In the genomic region with DNA sequence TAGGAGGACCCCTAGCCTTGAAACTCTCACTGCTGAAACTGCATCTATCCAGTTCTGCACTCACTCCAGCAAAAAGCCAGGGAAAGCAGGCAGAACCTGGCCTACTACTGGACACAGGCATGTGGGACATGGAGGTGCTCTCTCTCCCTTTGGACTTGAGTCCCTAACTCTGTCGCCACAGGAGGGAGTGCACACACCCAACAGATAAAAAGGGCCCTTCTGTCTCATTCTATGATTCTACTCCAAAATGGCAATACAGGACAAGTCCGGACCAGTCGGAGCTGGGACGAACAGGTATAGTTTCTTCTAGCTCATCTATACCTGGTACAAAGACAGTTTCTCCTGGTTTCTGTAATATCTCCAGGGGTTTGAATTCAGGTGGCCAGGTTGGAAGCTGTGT, we compare ENCODE assay signal across 11 mouse cellular contexts. TPM values are rescaled to one million over a fixed set of nuclear protein-coding genes. Genes with fewer than 3 reads are reported as not detected.
DNase-seq lines count a peak whose midpoint lies in the region; ATAC-seq and TF ChIP-seq lines count a peak whose summit lies in the region.
"Had no signal": no experiment of that assay in that cellular context is flagged by ENCODE, and none has a peak within 500 bp of the region (broad histone marks: within the 10 kb centered on the region; RNA-seq: fewer than 3 reads in every experiment).

No protein-coding gene starts in this region.

- H3K27me3 ChIP-seq in kidney, embryonic 16.5 days (ENCODE audit: insufficient read depth, low read length), result no peaks in the 10 kb centered on the region
- H3K27me3 ChIP-seq in embryonic facial prominence, embryonic 13.5 days, result no peaks in the 10 kb centered on the region
- no peaks in the 10 kb centered on the region for H3K27me3 ChIP-seq in intestine, embryonic 16.5 days (replicated peaks; ENCODE audit: control insufficient read depth, insufficient read depth, low read length)
- no peaks in the 10 kb centered on the region for H3K27me3 ChIP-seq in myocyte (ENCODE audit: control insufficient read depth, insufficient read depth, insufficient read length)
- H3K27me3 ChIP-seq: Patski had no signal

- peaks cover 56% of the 10 kb centered on the region for H3K79me2 ChIP-seq in myocyte (ENCODE audit: control insufficient read depth, insufficient read depth)

- TF ChIP-seq POLR2A in myocyte (IDR thresholded peaks at IDR 0.05; ENCODE audit: insufficient read length, low read depth), result no peak

- no peak overlapping the region for H3ac ChIP-seq in myocyte (ENCODE audit: control insufficient read depth, insufficient read length)

- H3K9ac ChIP-seq in kidney, embryonic 16.5 days (replicated peaks; ENCODE audit: low read length), result peak overlapping the region; percentile 24; the same call in 1 of the 2 replicates
- peak overlapping the region; percentile 90 for H3K9ac ChIP-seq in embryonic facial prominence, embryonic 13.5 days
- peak overlapping the region; percentile 96 for H3K9ac ChIP-seq in intestine, embryonic 16.5 days (ENCODE audit: low read depth, low read length)

- H3K36me3 ChIP-seq in kidney, embryonic 16.5 days (ENCODE audit: insufficient read depth, low read length), result peaks cover 49% of the 10 kb centered on the region
- H3K36me3 ChIP-seq in embryonic facial prominence, embryonic 13.5 days, result peaks cover 57% of the 10 kb centered on the region
- peaks cover 23% of the 10 kb centered on the region for H3K36me3 ChIP-seq in intestine, embryonic 16.5 days (ENCODE audit: control insufficient read depth, insufficient read depth, low read length)
- peaks cover 42% of the 10 kb centered on the region for H3K36me3 ChIP-seq in myocyte (ENCODE audit: control insufficient read depth, insufficient read depth)

- peaks cover 35% of the 10 kb centered on the region for H3K4me1 ChIP-seq in kidney, embryonic 16.5 days (ENCODE audit: insufficient read depth, low read length)
- H3K4me1 ChIP-seq in embryonic facial prominence, embryonic 13.5 days, result peaks cover 43% of the 10 kb centered on the region
- H3K4me1 ChIP-seq in intestine, embryonic 16.5 days (ENCODE audit: control insufficient read depth, insufficient read depth, low read length), result peaks cover 37% of the 10 kb centered on the region

- no peak for ATAC-seq in kidney, embryonic 16.5 days (ENCODE audit: low FRiP score, low TSS enrichment)
- ATAC-seq in embryonic facial prominence, embryonic 13.5 days (ENCODE audit: insufficient number of reproducible peaks, insufficient read depth, low FRiP score, low TSS enrichment, low read depth), result no peak
- no peak for ATAC-seq in intestine, embryonic 16.5 days
- no peak for ATAC-seq in megakaryocyte-erythroid progenitor cell, adult 5-6 weeks (replicated peaks; ENCODE audit: low FRiP score, low TSS enrichment, poor library complexity, severe bottlenecking)
- ATAC-seq: Patski had no signal

- H3K4me3 ChIP-seq in kidney, embryonic 16.5 days (ENCODE audit: low read length), result peak overlapping the region; percentile 77; the same call in 1 of the 2 replicates
- peak overlapping the region; percentile 83 for H3K4me3 ChIP-seq in embryonic facial prominence, embryonic 13.5 days
- H3K4me3 ChIP-seq in intestine, embryonic 16.5 days (ENCODE audit: low read length), result peak overlapping the region; percentile 84
- peak overlapping the region; percentile 93 for H3K4me3 ChIP-seq in myocyte

- no peaks in the 10 kb centered on the region for H3K9me3 ChIP-seq in kidney, embryonic 16.5 days (ENCODE audit: low read length)
- no peaks in the 10 kb centered on the region for H3K9me3 ChIP-seq in embryonic facial prominence, embryonic 13.5 days
- H3K9me3 ChIP-seq in intestine, embryonic 16.5 days (ENCODE audit: control insufficient read depth, low read length), result no peaks in the 10 kb centered on the region

- no peak for DNase-seq in kidney, adult 8-10 months
- no peak for DNase-seq in thymus, postnatal 25 days
- no peak for DNase-seq in spleen, postnatal 36 days (ENCODE audit: low spot score in 2 of 2)
- DNase-seq: kidney, adult 18-20 months; thymus, adult 18-20 months had no signal

- H3K4me2 ChIP-seq in kidney, embryonic 16.5 days (replicated peaks; ENCODE audit: low read depth, low read length), result peak overlapping the region; percentile 86
- peak overlapping the region; percentile 80 for H3K4me2 ChIP-seq in embryonic facial prominence, embryonic 13.5 days
- H3K4me2 ChIP-seq in intestine, embryonic 16.5 days (ENCODE audit: low read depth, low read length), result peak overlapping the region; percentile 74
- peak overlapping the region; percentile 98 for H3K4me2 ChIP-seq in myocyte (ENCODE audit: low read depth)

- no peak overlapping the region for H3K27ac ChIP-seq in kidney, embryonic 16.5 days (ENCODE audit: low read length)
- H3K27ac ChIP-seq in embryonic facial prominence, embryonic 13.5 days, result no peak overlapping the region
- H3K27ac ChIP-seq in intestine, embryonic 16.5 days (ENCODE audit: low read length), result 0 out of 2 replicates have a peak overlapping the region, but pooled peaks have one; percentile 1

- WGBS in kidney, embryonic 16.5 days, result 84% methylated on average over 4 of the region's 4 CpGs
- 78% methylated on average over 4 of the region's 4 CpGs for WGBS in embryonic facial prominence, embryonic 13.5 days
- WGBS in intestine, embryonic 16.5 days, result 83% methylated on average over 4 of the region's 4 CpGs

TF ChIP-seq in myocyte, 11 proteins besides CTCF, POLR2A, EP300 and RAD21:
- TF ChIP-seq TCF12 (IDR thresholded peaks at IDR 0.05; ENCODE audit: insufficient read depth, poor library complexity, severe bottlenecking) (no peak), MYOD1 (IDR thresholded peaks at IDR 0.05; ENCODE audit: control insufficient read depth in 1 of 3, insufficient read length in 2 of 3, low read depth in 2 of 3) (no peak), MAX (IDR thresholded peaks at IDR 0.05; ENCODE audit: low read depth) (no peak), POLR2AphosphoS2 (IDR thresholded peaks at IDR 0.05; ENCODE audit: insufficient read length, low read depth) (no peak), MYOG (IDR thresholded peaks at IDR 0.05; ENCODE audit: control insufficient read depth in 1 of 3, insufficient read depth in 1 of 3, insufficient read length in 2 of 3, low read depth in 2 of 3) (no peak), E2F4 (IDR thresholded peaks at IDR 0.05; ENCODE audit: insufficient read depth) (no peak), REST (IDR thresholded peaks at IDR 0.05; ENCODE audit: insufficient read depth, insufficient read length) (no peak), USF1 (IDR thresholded peaks at IDR 0.05; ENCODE audit: low read depth) (no peak), SRF (IDR thresholded peaks at IDR 0.05; ENCODE audit: control insufficient read depth, insufficient read length, low read depth) (no peak)

RNA-seq across cellular contexts. Expression of gene Mettl23, which starts 2.3 kb away (rescaled TPM):
- 54.9 and 60.6 TPM in 2 replicates for polyA plus RNA-seq in kidney, embryonic 16.5 days (2015; fragmentation: Nextera tagmentation; extraction: Ambion mirVana)
- 78.6 and 84.4 TPM in 2 replicates for polyA plus RNA-seq in embryonic facial prominence, embryonic 13.5 days (2015; fragmentation: Nextera tagmentation; extraction: Ambion mirVana)
- polyA plus RNA-seq in intestine, embryonic 16.5 days (2015; fragmentation: Nextera tagmentation; extraction: Ambion mirVana), result 58.4 and 65.8 TPM in 2 replicates
- 34.0 TPM for polyA plus RNA-seq in myocyte (2012; fragmentation: generic; extraction: Trizol)
- 53.6 and 58.8 TPM in 2 replicates for total RNA-seq in megakaryocyte-erythroid progenitor cell, adult 5-6 weeks (2014; fragmentation: Nextera tagmentation)
- 47.2 and 48.2 TPM in 2 replicates for total RNA-seq in megakaryocyte-erythroid progenitor cell, adult 5-6 weeks (2017)

RNA-seq across cellular contexts. Expression of gene Jmjd6, which starts 2.5 kb away (rescaled TPM):
- 74.8 and 77.8 TPM in 2 replicates for polyA plus RNA-seq in kidney, embryonic 16.5 days (2015; fragmentation: Nextera tagmentation; extraction: Ambion mirVana)
- polyA plus RNA-seq in embryonic facial prominence, embryonic 13.5 days (2015; fragmentation: Nextera tagmentation; extraction: Ambion mirVana), result 73.4 and 77.7 TPM in 2 replicates
- 86.7 and 91.2 TPM in 2 replicates for polyA plus RNA-seq in intestine, embryonic 16.5 days (2015; fragmentation: Nextera tagmentation; extraction: Ambion mirVana)
- 55.1 TPM for polyA plus RNA-seq in myocyte (2012; fragmentation: generic; extraction: Trizol)
- total RNA-seq in megakaryocyte-erythroid progenitor cell, adult 5-6 weeks (2014; fragmentation: Nextera tagmentation), result 50.7 and 56.7 TPM in 2 replicates
- total RNA-seq in megakaryocyte-erythroid progenitor cell, adult 5-6 weeks (2017), result 43.5 and 49.5 TPM in 2 replicates

RNA-seq across cellular contexts. Expression of gene Mfsd11, which starts 11.5 kb away (rescaled TPM):
- 38.8 and 41.2 TPM in 2 replicates for polyA plus RNA-seq in kidney, embryonic 16.5 days (2015; fragmentation: Nextera tagmentation; extraction: Ambion mirVana)
- polyA plus RNA-seq in embryonic facial prominence, embryonic 13.5 days (2015; fragmentation: Nextera tagmentation; extraction: Ambion mirVana), result 42.6 and 45.6 TPM in 2 replicates
- polyA plus RNA-seq in intestine, embryonic 16.5 days (2015; fragmentation: Nextera tagmentation; extraction: Ambion mirVana), result 47.3 and 66.2 TPM in 2 replicates
- polyA plus RNA-seq in myocyte (2012; fragmentation: generic; extraction: Trizol), result 40.0 TPM
- total RNA-seq in megakaryocyte-erythroid progenitor cell, adult 5-6 weeks (2014; fragmentation: Nextera tagmentation), result 17.2 and 21.1 TPM in 2 replicates
- 7.2 and 20.1 TPM in 2 replicates for total RNA-seq in megakaryocyte-erythroid progenitor cell, adult 5-6 weeks (2017)

RNA-seq across cellular contexts. Expression of gene Srsf2, which starts 12.1 kb away (rescaled TPM):
- 729 and 742 TPM in 2 replicates for polyA plus RNA-seq in kidney, embryonic 16.5 days (2015; fragmentation: Nextera tagmentation; extraction: Ambion mirVana)
- 784 and 830 TPM in 2 replicates for polyA plus RNA-seq in embryonic facial prominence, embryonic 13.5 days (2015; fragmentation: Nextera tagmentation; extraction: Ambion mirVana)
- polyA plus RNA-seq in intestine, embryonic 16.5 days (2015; fragmentation: Nextera tagmentation; extraction: Ambion mirVana), result 389 and 590 TPM in 2 replicates
- polyA plus RNA-seq in myocyte (2012; fragmentation: generic; extraction: Trizol), result 145 TPM
- total RNA-seq in megakaryocyte-erythroid progenitor cell, adult 5-6 weeks (2014; fragmentation: Nextera tagmentation), result 740 and 930 TPM in 2 replicates
- total RNA-seq in megakaryocyte-erythroid progenitor cell, adult 5-6 weeks (2017), result 646 and 663 TPM in 2 replicates

RNA-seq across cellular contexts. Expression of gene Mxra7, which starts 12.9 kb away (rescaled TPM):
- 15.6 and 17.0 TPM in 2 replicates for polyA plus RNA-seq in kidney, embryonic 16.5 days (2015; fragmentation: Nextera tagmentation; extraction: Ambion mirVana)
- polyA plus RNA-seq in embryonic facial prominence, embryonic 13.5 days (2015; fragmentation: Nextera tagmentation; extraction: Ambion mirVana), result 19.6 and 19.7 TPM in 2 replicates
- 20.6 and 20.8 TPM in 2 replicates for polyA plus RNA-seq in intestine, embryonic 16.5 days (2015; fragmentation: Nextera tagmentation; extraction: Ambion mirVana)
- 126 TPM for polyA plus RNA-seq in myocyte (2012; fragmentation: generic; extraction: Trizol)
- not detected in 2 replicates for total RNA-seq in megakaryocyte-erythroid progenitor cell, adult 5-6 weeks (2014; fragmentation: Nextera tagmentation)
- total RNA-seq in megakaryocyte-erythroid progenitor cell, adult 5-6 weeks (2017), result 0.61 TPM in 1 of 2 replicates, not detected in the other

Comparison
In these comparisons a context has a peak if more than half of its experiments do, and no peak if none do; other contexts are left out.
1. H3K9ac ChIP-seq: peak in every context shown above with its lines; median percentile 96 in intestine, embryonic 16.5 days; 90 in embryonic facial prominence, embryonic 13.5 days; 24 in kidney, embryonic 16.5 days.